Mouse (Mus musculus): ENCODE data around the gene Apc2.

Apc2 gene

DNA sequence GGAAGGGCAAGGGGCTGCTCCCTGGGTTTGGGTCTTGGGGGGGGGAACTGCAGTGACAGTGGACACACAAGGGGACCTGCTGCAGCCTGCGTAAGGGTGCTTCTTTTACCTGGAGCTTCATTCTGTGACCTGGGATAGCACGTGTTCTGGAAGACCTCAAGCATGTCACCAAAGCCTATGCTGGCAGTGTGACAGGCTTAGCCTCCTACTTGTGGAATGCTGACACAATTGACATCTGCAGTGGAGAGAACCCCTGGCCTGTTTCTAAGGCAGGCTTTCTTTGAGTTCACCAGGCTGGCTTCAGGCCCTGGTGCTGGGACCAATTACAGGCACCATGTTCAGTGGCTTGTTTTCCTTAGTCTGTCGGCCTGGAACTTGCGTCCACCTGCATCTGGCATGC, 1.5 kb upstream of the Apc2 start:
- DNase-seq (ENCODE audit: low spot score in 2 of 2) = no peak

DNA sequence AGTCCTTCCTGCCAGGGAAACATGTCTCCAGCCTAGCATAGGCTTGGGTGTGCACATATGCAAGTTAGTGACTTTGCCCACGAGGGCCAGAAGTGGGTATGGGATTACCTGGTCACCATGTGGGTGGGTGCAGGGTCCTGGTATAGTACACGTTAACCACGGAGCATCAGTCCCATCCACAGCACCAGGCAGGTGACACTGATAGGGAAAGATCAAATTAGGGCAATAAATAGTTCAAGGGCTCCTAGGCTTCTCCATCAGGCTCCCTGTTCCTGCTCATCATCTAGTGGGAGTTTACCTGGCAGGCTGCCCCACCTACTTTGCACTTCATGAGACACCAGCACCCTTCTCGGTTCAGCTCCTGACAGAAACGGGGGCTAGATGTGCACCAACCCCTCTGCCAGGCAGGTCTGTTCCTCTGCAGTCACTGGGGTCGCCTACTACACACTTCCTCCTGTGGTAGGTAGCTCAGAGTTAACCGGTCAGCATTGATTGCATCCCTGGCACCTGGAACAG, 931 bp upstream of the Apc2 start:
- no peak for DNase-seq (ENCODE audit: low spot score in 2 of 2)

DNA sequence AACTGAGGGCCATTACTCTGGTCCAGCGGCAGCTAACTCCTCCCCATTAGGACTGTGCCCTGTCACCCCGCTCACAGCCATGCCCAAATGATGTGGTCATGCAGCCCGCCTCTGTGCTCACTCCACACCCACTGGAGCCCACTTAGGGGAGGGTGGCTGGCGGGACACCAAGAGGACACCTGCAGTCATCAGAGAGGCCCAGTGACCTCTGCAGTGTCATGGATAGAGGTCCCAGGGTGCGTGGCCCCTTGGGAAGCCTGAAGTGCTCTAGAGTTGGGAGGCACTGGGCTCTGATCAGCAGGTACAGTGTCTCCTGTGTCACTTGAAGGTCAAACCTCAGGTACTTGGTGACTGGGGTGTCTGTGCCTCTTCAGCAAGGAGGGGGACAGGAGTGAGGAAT, 1.0 kb downstream of the Apc2 start:
- DNase-seq (ENCODE audit: low spot score in 2 of 2) = no peak

DNA sequence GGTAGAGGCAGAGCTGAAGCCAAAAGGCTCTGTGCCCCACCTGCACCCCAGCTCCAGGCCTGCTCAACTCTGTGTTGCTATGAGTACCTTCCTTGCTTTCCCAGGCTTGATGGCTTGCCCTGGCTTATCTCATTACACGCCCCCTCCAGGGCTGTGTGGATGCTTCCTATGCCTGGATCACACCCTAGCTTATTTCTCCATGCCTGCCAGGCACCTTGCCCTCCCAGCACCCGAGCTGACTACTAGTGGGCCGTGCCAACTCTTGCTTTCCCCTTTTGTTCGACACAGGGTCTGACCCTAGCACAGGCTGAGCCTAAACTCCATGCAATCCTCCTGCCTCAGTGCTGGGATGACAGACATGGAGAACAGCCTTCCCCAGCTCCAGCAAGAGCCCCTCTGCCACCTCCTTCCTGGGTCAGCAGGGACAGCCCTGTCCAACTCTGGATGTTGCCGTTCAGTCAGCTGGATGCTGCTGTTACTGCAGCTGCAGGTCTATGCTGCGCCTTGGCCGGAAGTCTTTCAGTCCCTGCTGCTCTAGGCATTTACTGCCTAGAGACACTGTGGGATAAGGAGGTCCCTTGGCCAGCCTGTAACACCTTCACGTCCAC, 1.9 kb downstream of the Apc2 start:
- DNase-seq (ENCODE audit: low spot score in 2 of 2) = no peak

DNA sequence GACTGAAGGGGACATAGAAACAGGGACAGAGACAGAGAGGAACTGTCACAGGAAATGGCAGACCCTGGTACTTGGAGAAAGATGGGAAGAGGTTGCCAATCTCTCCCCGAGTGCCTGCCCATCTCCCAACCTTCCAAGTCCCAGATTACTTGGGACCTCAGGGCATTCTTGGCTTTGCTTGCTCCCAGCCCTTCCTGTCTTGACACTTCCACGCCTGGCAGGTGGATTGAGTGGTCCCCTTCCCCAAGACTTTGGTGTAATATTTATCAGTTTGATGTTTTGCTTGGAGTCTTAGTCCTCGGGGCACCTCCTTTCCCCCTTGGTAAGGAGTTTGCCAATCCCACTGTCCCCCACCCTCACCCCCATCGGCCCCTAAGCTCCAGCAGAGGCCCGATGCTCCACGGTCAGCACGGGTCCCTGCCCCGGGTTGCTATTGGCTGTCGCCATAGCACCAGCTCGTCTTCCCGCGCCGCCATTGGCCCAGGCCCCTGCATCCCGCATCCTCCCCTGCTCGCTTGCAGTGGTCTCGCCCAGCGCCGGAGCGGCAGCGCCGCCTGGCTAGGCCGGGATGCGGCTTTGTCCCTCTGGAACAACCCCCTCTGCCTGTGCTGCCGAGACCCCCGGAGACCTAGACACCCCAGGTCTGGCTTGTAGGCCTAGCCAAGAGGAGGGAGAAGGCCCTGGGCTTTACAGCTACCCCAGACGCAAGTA, 2.9 kb downstream of the Apc2 start:
- no peak for DNase-seq (ENCODE audit: low spot score in 2 of 2)

DNA sequence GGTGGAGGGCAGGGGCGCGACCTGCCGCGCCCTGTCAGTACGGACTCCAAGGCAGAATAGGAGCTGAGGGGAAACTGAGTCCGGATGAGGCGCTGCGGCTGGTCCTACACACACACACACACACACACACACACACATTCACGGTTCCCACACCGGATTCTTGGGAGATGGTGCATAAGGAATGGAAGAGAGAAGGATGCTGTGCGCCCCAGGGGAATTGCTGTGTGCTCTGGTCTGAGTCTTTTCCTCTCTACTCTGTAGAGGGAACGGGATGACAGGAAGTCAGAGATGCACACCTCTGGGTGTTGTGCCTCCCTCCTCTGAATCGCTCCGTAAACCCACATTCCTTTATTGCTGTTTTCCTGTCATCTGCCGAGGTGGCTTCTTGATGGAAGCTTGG, 3.5 kb downstream of the Apc2 start:
- no peak for DNase-seq (ENCODE audit: low spot score in 2 of 2)

DNA sequence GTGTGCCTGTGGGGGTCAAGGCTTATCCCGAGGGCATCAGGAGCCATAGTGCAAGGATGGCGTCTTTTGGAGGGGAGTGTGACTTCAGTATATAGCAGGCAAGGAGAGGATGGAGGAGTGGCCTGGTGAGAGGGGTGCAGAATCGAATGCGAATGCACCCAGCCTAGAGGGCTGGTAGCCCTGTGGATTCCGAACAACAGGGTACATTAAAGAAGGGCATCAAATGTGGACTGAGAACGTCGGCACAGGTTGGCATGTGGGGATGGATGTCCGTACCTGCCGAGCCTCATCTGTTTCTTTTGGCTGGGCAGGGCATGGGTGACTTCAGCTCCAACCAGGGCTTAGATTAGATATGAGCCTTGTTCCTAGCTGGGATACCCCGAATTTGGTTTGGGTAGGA, 4.0 kb downstream of the Apc2 start:
- DNase-seq (ENCODE audit: low spot score in 2 of 2) = no peak

DNA sequence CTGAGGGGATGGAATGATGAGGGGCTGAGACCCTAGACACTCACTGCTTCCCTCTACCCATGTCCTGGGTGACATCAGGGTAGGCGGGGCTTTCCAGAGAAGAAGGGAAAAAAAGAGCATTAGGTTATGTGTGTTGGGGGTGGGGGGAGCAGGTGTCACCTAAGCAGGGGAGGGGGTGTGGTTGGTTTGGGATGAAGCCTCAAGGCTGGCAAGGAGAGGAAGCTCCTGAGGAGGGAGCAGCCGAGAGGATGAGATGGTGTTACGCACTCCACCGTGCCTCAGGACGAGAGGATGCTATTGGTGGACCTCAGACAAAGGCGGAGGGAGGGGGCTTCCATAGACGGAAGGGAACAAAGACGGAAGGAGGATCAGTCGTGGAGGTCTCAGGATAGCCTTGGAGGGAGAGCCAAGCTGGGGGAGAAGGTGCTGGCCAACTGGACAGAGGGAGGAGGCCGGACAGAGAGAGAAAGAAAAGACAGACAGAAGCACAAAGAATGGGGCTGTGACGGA, 5.0 kb downstream of the Apc2 start:
- DNase-seq (ENCODE audit: low spot score in 2 of 2) = no peak

DNA sequence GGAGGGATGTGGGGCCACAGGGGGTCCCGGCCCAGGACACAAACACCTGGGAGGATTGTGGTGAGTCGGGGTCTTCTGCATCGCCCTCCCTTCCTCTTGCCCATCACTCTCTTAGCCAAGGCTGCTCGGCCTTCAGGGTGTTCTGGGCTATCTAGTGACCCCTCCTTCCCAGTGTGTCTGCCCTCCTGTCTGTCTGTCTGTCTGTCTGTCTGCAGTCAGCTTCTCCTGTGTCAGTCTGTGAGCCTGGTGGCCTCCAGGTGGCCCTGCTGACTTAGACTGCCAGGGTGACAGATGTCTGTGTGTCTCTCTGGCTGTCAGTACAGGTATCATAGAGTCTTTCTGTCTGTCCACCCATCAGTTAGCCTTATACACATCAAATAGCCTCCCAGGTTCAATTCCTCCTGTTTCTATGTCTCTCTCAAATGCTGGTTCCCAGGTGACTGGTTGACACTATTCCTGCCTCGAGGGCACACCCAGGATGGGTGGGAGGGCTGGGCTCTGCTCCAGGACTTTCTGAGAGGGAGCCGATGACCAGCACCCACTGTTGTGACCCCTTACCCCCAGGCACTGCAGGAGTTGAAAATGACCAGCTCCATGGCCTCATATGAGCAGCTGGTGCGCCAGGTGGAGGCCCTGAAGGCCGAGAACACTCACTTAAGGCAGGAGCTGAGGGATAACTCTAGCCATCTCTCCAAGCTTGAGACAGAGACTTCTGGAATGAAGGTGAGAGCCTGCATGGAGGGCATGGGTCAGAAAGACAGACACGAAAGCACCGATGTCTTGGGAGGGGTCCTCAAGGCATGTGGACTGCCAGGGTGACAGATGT, 5.7 kb downstream of the Apc2 start:
- DNase-seq (ENCODE audit: low spot score in 2 of 2) = no peak

DNA sequence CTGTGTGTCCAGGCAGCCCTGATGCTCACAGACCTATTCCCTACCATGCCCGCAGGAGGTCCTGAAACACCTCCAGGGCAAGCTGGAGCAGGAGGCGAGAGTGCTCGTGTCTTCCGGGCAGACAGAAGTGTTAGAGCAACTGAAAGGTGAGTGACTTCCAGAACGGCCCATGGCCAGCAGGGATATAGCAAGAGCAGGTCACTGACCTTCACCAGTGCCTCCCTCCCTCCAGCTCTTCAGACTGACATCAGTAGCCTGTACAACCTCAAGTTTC, 6.2 kb downstream of the Apc2 start:
- no peak for DNase-seq (ENCODE audit: low spot score in 2 of 2)

DNA sequence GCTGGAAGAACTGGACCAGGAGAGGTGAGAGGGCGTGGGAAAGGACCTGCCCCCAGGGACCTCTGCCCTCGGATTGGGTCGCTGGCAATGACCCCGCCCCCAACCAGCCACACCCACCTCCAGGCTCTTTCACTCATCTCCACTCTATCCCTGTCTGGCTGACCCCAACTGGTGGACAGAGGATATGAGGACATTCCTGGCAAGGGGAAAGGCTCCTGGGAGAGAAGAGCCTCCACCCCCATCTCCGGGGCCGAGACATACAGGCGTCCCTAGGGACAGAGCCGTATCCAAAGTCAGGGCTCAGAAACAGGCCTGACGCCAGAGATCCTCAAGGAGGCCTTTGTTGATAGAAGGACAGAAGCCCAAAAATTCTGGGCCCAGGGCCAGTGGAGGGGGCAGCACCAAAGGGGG, 6.7 kb downstream of the Apc2 start:
- no peak for DNase-seq (ENCODE audit: low spot score in 2 of 2)

DNA sequence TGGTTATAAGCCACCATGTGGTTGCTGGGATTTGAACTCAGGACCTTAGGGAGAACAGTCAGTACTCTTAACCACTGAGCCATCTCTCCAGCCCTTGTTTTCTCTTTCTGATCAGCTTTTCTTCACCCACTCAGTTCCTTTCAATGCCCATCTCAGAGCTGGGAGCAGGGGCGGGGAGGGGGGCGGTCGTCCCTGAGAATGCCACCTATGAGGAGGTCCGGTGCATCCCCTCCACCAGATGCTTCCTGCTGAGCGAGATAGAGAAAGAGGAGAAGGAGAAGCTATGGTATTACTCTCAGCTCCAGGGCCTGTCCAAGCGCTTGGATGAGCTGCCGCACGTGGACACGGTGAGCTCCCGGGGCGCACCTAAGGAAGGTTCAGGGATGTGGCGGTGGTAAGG, 8.7 kb downstream of the Apc2 start:
- no peak for DNase-seq (ENCODE audit: low spot score in 2 of 2)

DNA sequence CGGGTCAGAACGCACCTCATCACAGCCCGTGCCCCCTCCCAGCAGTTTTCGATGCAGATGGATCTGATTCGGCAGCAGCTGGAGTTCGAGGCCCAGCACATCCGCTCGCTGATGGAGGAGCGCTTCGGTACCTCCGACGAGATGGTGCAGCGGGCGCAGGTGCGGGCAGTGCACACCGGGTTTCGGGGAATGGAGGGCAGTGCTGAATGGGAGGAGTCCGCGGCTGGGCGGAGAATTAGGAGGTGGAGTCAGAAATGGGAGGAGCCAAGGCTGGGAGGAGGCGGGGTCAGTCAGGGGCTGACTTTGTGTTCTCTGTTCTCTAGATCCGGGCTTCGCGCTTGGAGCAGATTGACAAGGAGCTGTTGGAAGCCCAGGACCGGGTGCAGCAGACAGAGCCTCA, 9.1 kb downstream of the Apc2 start:
- peak; percentile 56 to 60 for DNase-seq (ENCODE audit: low spot score in 2 of 2)

DNA sequence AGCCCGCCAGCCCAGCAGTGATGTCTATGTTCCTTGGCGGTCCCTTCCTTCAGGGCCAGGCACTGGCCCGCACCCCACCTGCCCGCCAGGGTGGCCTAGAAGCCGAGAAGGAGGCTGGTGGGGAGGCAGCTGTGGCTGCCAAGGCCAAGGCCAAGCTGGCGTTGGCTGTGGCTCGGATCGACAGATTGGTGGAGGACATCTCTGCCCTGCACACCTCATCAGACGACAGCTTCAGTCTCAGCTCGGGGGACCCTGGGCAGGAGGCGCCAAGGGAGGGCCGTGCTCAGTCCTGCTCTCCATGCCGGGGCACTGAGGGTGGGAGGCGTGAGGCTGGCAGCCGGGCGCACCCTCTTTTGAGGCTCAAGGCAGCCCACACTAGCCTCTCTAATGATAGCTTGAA, 15.8 kb downstream of the Apc2 start:
- no peak for DNase-seq (ENCODE audit: low spot score in 2 of 2)

DNA sequence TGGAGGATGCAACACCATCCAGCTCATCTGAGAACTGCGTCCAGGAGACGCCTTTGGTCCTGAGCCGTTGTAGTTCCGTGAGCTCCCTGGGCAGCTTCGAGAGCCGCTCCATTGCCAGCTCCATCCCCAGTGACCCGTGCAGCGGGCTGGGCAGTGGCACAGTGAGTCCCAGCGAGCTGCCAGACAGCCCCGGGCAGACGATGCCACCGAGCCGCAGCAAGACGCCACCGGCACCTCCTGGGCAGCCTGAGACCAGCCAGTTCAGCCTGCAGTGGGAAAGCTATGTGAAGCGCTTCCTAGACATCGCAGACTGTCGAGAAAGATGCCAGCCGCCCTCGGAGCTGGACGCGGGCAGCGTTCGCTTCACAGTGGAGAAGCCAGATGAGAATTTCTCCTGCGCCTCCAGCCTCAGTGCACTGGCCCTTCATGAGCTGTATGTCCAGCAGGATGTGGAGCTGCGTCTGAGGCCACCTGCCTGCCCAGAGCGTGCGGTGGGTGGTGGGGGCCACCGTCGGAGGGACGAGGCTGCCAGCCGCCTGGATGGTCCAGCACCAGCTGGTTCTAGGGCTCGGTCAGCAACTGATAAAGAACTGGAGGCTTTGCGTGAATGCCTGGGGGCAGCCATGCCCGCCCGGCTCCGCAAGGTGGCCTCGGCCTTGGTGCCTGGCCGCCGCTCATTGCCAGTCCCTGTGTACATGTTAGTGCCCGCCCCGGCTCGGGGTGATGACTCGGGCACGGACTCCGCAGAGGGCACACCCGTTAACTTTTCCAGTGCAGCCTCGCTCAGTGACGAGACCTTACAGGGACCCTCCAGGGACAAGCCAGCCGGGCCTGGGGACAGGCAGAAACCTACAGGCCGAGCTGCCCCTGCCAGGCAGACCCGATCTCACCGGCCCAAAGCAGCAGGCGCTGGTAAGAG, 17.1 kb downstream of the Apc2 start:
- no peak for DNase-seq (ENCODE audit: low spot score in 2 of 2)

DNA sequence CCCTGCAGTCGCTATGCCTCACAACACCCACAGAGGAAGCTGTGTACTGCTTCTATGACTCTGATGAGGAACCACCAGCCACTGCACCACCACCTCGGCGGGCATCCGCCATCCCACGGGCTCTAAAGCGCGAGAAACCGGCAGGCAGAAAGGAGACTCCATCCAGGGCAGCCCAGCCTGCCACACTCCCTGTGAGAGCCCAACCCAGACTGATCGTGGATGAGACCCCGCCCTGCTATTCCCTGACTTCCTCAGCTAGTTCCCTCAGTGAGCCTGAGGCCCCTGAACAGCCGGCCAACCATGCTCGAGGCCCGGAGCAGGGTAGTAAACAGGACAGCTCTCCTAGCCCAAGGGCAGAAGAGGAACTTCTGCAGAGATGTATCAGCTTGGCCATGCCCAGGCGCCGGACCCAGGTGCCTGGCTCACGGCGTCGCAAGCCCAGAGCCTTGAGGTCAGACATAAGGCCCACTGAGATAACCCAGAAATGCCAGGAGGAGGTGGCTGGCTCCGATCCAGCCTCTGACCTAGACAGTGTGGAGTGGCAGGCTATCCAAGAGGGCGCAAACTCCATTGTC, 17.9 kb downstream of the Apc2 start:
- peak; percentile 70 to 71 for DNase-seq (ENCODE audit: low spot score in 2 of 2)

DNA sequence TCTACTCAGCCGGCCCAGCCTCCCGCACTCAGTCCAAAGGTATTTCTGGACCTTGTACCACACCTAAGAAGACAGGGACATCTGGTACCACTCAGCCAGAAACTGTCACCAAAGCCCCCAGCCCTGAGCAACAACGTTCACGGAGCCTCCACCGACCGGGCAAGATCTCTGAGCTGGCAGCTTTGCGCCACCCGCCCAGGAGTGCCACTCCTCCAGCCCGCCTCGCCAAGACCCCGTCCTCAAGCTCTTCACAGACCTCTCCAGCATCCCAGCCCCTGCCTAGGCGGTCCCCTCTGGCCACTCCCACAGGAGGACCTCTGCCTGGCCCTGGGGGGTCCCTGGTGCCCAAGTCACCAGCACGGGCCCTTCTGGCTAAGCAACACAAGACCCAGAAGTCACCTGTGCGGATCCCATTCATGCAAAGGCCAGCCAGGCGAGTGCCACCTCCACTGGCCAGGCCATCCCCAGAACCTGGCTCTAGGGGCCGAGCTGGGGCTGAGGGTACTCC, 18.8 kb downstream of the Apc2 start:
- no peak for DNase-seq (ENCODE audit: low spot score in 2 of 2)

DNA sequence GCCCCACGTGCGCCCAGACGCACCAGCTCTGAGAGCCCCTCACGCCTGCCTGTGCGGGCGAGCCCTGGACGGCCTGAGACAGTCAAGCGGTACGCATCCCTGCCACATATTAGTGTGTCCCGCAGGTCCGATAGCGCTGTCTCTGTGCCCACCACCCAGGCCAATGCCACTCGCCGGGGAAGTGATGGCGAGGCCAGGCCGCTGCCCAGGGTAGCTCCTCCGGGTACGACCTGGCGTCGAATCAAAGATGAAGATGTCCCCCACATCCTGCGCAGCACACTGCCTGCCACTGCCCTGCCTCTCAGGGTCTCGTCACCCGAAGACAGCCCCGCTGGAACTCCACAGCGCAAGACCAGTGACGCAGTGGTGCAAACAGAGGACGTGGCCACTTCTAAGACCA, 19.5 kb downstream of the Apc2 start:
- DNase-seq (ENCODE audit: low spot score in 2 of 2) = no peak

DNA sequence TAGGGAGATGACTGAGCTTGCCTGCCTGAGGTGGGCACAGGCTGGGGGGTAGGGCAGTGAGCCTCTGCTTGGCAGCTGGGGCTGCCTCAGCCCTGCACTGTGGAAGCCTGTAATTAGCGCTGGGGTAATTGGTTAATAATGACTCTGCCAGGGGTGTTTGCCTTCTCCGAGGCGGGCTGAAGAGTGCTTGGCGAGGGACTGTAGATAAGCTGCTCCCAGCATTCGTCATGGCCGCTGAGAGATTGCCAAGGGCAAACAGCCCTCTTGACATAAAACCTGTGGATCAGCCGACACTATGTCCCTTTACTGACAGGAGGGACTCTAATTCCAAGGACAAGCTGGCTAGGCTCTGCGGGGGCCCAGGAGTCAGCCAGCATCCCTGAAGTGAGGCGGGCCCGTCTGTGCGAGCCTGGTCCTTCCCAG, 20.6 kb downstream of the Apc2 start:
- DNase-seq (ENCODE audit: low spot score in 2 of 2) = no peak

DNA sequence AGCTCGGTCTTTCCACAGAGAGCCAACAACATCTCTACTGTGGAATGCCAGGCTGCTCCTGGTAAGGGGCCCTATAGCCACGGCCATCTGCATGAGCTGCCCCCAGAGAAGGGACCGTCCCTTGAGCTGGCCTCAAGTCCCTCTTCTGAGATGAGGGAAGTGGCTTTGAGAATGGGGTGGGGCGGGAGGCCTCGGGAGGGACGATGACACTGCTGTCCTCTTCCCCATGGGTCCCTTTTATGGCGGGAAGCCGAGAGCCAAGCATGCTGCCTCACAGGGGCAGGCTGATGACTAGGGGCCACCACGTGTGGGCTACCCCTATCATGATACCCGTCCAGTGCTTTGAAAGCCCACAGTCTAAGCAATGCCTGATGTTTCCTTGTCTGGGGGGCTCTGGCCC, 21.2 kb downstream of the Apc2 start:
- DNase-seq (ENCODE audit: low spot score in 2 of 2) = no peak

DNA sequence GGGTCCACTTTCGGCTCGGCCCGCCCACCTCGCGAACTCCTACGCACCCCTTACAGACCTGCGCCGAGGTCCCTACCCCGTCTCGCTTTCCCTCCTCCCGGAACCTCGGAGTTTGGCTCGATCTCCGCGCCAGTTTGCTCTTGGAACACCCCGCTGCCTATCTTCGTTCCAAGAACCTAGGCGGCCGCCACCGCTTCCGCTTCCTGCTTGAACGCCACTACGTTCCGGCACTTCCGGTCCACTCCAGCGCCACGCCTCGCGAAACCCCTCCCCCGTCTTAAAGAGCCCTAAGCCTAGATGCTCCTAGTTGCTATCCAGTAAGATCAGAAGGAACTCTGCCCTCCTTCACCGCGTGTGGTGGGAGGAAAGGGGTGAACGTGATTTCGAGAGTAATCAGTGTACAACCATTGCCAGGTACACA, 24.6 kb downstream of the Apc2 start, which contains the start of gene 2310011J03Rik:
TSS of gene 2310011J03Rik (minus strand) at position 198 of the 421 bp plus-strand sequence.
- DNase-seq (ENCODE audit: low spot score in 2 of 2) = peak; percentile 90 to 93
